Mouse (Mus musculus): ENCODE measurements around the gene Dimt1. TPM values are rescaled to one million over a fixed set of nuclear protein-coding genes. Genes with fewer than 3 reads are reported as not detected.
"Not testable (repeated sequence)": the region's sequence is repeated elsewhere in the genome, so short reads cannot be mapped to it uniquely, and the experiment has no call there.

Gene Dimt1
- polyA plus RNA-seq, 1 experiment = 5.6 TPM

- H3K4me1 ChIP-seq (ENCODE audit: control insufficient read depth, insufficient read depth, insufficient read length, low read length) = no peaks in the 10 kb centered on the region
- H3K27ac ChIP-seq (replicated peaks; ENCODE audit: low read depth, low read length) = no peak overlapping the region
- H3K4me3 ChIP-seq (ENCODE audit: insufficient read depth, low read depth, low read length) = peak overlapping the region; percentile 45
These were observed 5.5 kb upstream of the Dimt1 start for GRCm38 (mm10) chr13:106941211-106941976.

GRCm38 (mm10) chr13:106942721-106943120 is 4.2 kb upstream of the Dimt1 start:
- Histone ChIP-seq H3K27ac (replicated peaks; ENCODE audit: low read depth, low read length) (no peak overlapping the region), H3K4me1 (ENCODE audit: control insufficient read depth, insufficient read depth, insufficient read length, low read length) (peaks cover 2% of the 10 kb centered on the region; the same call in 1 of the 2 replicates), H3K4me3 (ENCODE audit: insufficient read depth, low read depth, low read length) (no peak overlapping the region)

GRCm38 (mm10) chr13:106945518-106945917 is 1.4 kb upstream of the Dimt1 start:
- no peak overlapping the region for H3K27ac ChIP-seq (replicated peaks; ENCODE audit: low read depth, low read length)

GRCm38 (mm10) chr13:106947583-106947982 is 656 bp downstream of the Dimt1 start:
- Histone ChIP-seq H3K4me3 (ENCODE audit: insufficient read depth, low read depth, low read length) (peak overlapping the region; percentile 91), H3K27ac (replicated peaks; ENCODE audit: low read depth, low read length) (no peak overlapping the region)

More at GRCm38 (mm10) chr13:106945518-106945917, 1.4 kb upstream of the Dimt1 start:
- Histone ChIP-seq H3K4me1 (ENCODE audit: control insufficient read depth, insufficient read depth, insufficient read length, low read length) (peaks cover 5% of the 10 kb centered on the region; the same call in 1 of the 2 replicates), H3K4me3 (ENCODE audit: insufficient read depth, low read depth, low read length) (no peak overlapping the region)

GRCm38 (mm10) chr13:106954880-106955279 is 8.0 kb downstream of the Dimt1 start:
- H3K4me1 ChIP-seq (ENCODE audit: control insufficient read depth, insufficient read depth, insufficient read length, low read length) = no peaks in the 10 kb centered on the region
- no peak overlapping the region for H3K27ac ChIP-seq (replicated peaks; ENCODE audit: low read depth, low read length)
- no peak overlapping the region for H3K4me3 ChIP-seq (ENCODE audit: insufficient read depth, low read depth, low read length)

More at GRCm38 (mm10) chr13:106947583-106947982, 656 bp downstream of the Dimt1 start:
- H3K4me1 ChIP-seq (ENCODE audit: control insufficient read depth, insufficient read depth, insufficient read length, low read length) = peaks cover 5% of the 10 kb centered on the region; the same call in 1 of the 2 replicates

- Histone ChIP-seq H3K27ac (replicated peaks; ENCODE audit: low read depth, low read length) (no peak overlapping the region), H3K4me1 (ENCODE audit: control insufficient read depth, insufficient read depth, insufficient read length, low read length) (no peaks in the 10 kb centered on the region), H3K4me3 (ENCODE audit: insufficient read depth, low read depth, low read length) (no peak overlapping the region)
These were observed 10.6 kb downstream of the Dimt1 start for GRCm38 (mm10) chr13:106957554-106957953.

- H3K4me1 ChIP-seq (ENCODE audit: control insufficient read depth, insufficient read depth, insufficient read length, low read length) = no peaks in the 10 kb centered on the region
- no peak overlapping the region for H3K4me3 ChIP-seq (ENCODE audit: insufficient read depth, low read depth, low read length)
- no peak overlapping the region for H3K27ac ChIP-seq (replicated peaks; ENCODE audit: low read depth, low read length)
These were observed 11.4 kb downstream of the Dimt1 start for GRCm38 (mm10) chr13:106958286-106958685.

GRCm38 (mm10) chr13:106960557-106960956 is 13.6 kb downstream of the Dimt1 start:
- Histone ChIP-seq H3K4me3 (ENCODE audit: insufficient read depth, low read depth, low read length) (no peak overlapping the region), H3K4me1 (ENCODE audit: control insufficient read depth, insufficient read depth, insufficient read length, low read length) (no peaks in the 10 kb centered on the region), H3K27ac (replicated peaks; ENCODE audit: low read depth, low read length) (no peak overlapping the region)

GRCm38 (mm10) chr13:106961496-106961895 is 14.6 kb downstream of the Dimt1 start:
- H3K4me3 ChIP-seq (ENCODE audit: insufficient read depth, low read depth, low read length) = no peak overlapping the region
- no peak overlapping the region for H3K27ac ChIP-seq (replicated peaks; ENCODE audit: low read depth, low read length)
- no peaks in the 10 kb centered on the region for H3K4me1 ChIP-seq (ENCODE audit: control insufficient read depth, insufficient read depth, insufficient read length, low read length)

- Histone ChIP-seq H3K4me1 (ENCODE audit: control insufficient read depth, insufficient read depth, insufficient read length, low read length) (peaks cover 5% of the 10 kb centered on the region; the same call in 1 of the 2 replicates), H3K27ac (replicated peaks; ENCODE audit: low read depth, low read length) (no peak overlapping the region), H3K4me3 (ENCODE audit: insufficient read depth, low read depth, low read length) (no peak overlapping the region)
These were observed 50.0 kb downstream of the Dimt1 start for GRCm38 (mm10) chr13:106996891-106997290.

GRCm38 (mm10) chr13:106997557-106997956 is 50.6 kb downstream of the Dimt1 start:
- not testable (repeated sequence) for H3K4me1 ChIP-seq (ENCODE audit: control insufficient read depth, insufficient read depth, insufficient read length, low read length); H3K27ac ChIP-seq (replicated peaks; ENCODE audit: low read depth, low read length); H3K4me3 ChIP-seq (ENCODE audit: insufficient read depth, low read depth, low read length)

- Histone ChIP-seq H3K4me1 (ENCODE audit: control insufficient read depth, insufficient read depth, insufficient read length, low read length) (peaks cover 5% of the 10 kb centered on the region; the same call in 1 of the 2 replicates), H3K27ac (replicated peaks; ENCODE audit: low read depth, low read length) (no peak overlapping the region), H3K4me3 (ENCODE audit: insufficient read depth, low read depth, low read length) (no peak overlapping the region)
These were observed 51.1 kb downstream of the Dimt1 start for GRCm38 (mm10) chr13:106998026-106998425.

- H3K27ac ChIP-seq (replicated peaks; ENCODE audit: low read depth, low read length) = no peak overlapping the region
- peaks cover 5% of the 10 kb centered on the region; the same call in 1 of the 2 replicates for H3K4me1 ChIP-seq (ENCODE audit: control insufficient read depth, insufficient read depth, insufficient read length, low read length)
These were observed 51.7 kb downstream of the Dimt1 start for GRCm38 (mm10) chr13:106998671-106999070.

GRCm38 (mm10) chr13:107003211-107003610 is 56.3 kb downstream of the Dimt1 start:
- H3K27ac ChIP-seq (replicated peaks; ENCODE audit: low read depth, low read length) = no peak overlapping the region
- peaks cover 3% of the 10 kb centered on the region; the same call in 1 of the 2 replicates for H3K4me1 ChIP-seq (ENCODE audit: control insufficient read depth, insufficient read depth, insufficient read length, low read length)
- no peak overlapping the region for H3K4me3 ChIP-seq (ENCODE audit: insufficient read depth, low read depth, low read length)

More at GRCm38 (mm10) chr13:106998671-106999070, 51.7 kb downstream of the Dimt1 start:
- no peak overlapping the region for H3K4me3 ChIP-seq (ENCODE audit: insufficient read depth, low read depth, low read length)

GRCm38 (mm10) chr13:107008174-107008573 is 61.2 kb downstream of the Dimt1 start:
- Histone ChIP-seq H3K4me1 (ENCODE audit: control insufficient read depth, insufficient read depth, insufficient read length, low read length) (peaks cover 2% of the 10 kb centered on the region; the same call in 1 of the 2 replicates), H3K27ac (replicated peaks; ENCODE audit: low read depth, low read length) (no peak overlapping the region), H3K4me3 (ENCODE audit: insufficient read depth, low read depth, low read length) (no peak overlapping the region)

Data from brown adipose tissue, adult 24 weeks (tissue).